Mouse (Mus musculus) kidney, embryonic 14.5 days (tissue): ENCODE measurements around the gene Kxd1. TPM values are rescaled to one million over a fixed set of nuclear protein-coding genes. Genes with fewer than 3 reads are reported as not detected.

Experiments
- ATAC-seq: fragments of 200-750 bp; cut with Nextera tagmentation; 2 replicates; pipeline ENCODE4 v1.8.0; 2017; ENCODE audit warnings: moderate number of reproducible peaks, mild to moderate bottlenecking, moderate TSS enrichment, moderate library complexity; ENCODE audit not compliant: low FRiP score, low TSS enrichment
- H3K27ac ChIP-seq: fragments of 300-500 bp; sonication (generic); 2 replicates; pipeline ENCODE4 v1.5.1; 2014; ENCODE audit warnings: low read depth, mild to moderate bottlenecking, low read length, moderate library complexity, mixed read lengths
- H3K27me3 ChIP-seq: fragments of 300-500 bp; sonication (generic); 2 replicates; pipeline ENCODE4 v1.6.1; 2014; ENCODE audit warnings: mild to moderate bottlenecking, low read length; ENCODE audit not compliant: control insufficient read depth, insufficient read depth
- H3K36me3 ChIP-seq: fragments of 300-500 bp; sonication (generic); 2 replicates; pipeline ENCODE4 v1.6.1; 2014; ENCODE audit warnings: low read length, mixed read lengths; ENCODE audit not compliant: control insufficient read depth, insufficient read depth
- H3K4me1 ChIP-seq: fragments of 300-500 bp; sonication (generic); 2 replicates; pipeline ENCODE4 v1.6.1; 2014; ENCODE audit warnings: low read length, mixed read lengths; ENCODE audit not compliant: control insufficient read depth, insufficient read depth
- H3K4me2 ChIP-seq: fragments of 300-500 bp; sonication (generic); replicated peaks from 2 replicates; pipeline ENCODE4 v1.6.1; 2014; ENCODE audit warnings: low read depth, mild to moderate bottlenecking, low read length
- H3K4me3 ChIP-seq: fragments of 300-500 bp; sonication (generic); 2 replicates; pipeline ENCODE4 v1.5.1; 2014; ENCODE audit warnings: mild to moderate bottlenecking, low read length
- H3K9ac ChIP-seq: fragments of 300-500 bp; sonication (generic); 2 replicates; pipeline ENCODE4 v1.6.1; 2014; ENCODE audit warnings: low read depth, mild to moderate bottlenecking, low read length, moderate library complexity
- H3K9me3 ChIP-seq: fragments of 300-500 bp; sonication (generic); 2 replicates; pipeline ENCODE4 v1.6.1; 2016; ENCODE audit warnings: low read length; ENCODE audit not compliant: control insufficient read depth
- WGBS: fragments of 180-500 bp; shearing (Covaris S2); extraction: QIAGEN DNeasy Blood & Tissue Kit; methylation state at CpG from one replicate; pipeline ENCODE4 v1.1.7; 2014; 5-methylcytosine and 5-hydroxymethylcytosine counted together
- polyA plus RNA-seq: library from polyadenylated mRNA; unstranded; fragments of >200 nt; fragmentation: Nextera tagmentation; extraction: Ambion mirVana; gene quantifications from 2 replicates; pipeline ENCODE4 v1.2.1, GENCODE M21; 2014

The Kxd1 gene
- polyA plus RNA-seq, 1 experiment from 2014 or later: 70.9 TPM

DNA sequence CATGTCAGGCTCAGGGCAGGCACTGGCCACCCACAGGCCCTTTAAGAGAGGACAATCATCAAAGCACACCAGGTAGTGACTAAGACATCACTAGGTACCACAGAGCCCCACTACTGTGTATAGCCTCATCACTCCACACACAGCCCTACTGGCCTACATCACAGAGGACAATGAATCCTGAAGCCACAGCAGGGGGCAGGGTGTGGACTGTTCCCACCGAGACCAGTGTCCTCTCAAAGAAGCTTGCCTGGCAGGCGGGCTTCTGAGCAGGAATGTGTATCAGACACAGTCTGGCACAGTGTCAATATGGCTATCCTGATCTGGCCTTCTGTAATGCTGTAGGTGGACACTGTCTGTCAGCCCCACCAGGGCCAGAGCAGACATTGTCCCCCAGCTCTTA is 57.8 kb downstream of the Kxd1 start:
- 84% methylated on average over 2 of the region's 2 CpGs for WGBS
- no peaks in the 10 kb centered on the region for H3K36me3 ChIP-seq
- H3K4me3 ChIP-seq: no peak overlapping the region
- H3K27me3 ChIP-seq: no peaks in the 10 kb centered on the region
- peaks cover 13% of the 10 kb centered on the region for H3K4me1 ChIP-seq
- no peaks in the 10 kb centered on the region for H3K9me3 ChIP-seq
- H3K27ac ChIP-seq: no peak overlapping the region
- H3K9ac ChIP-seq: no peak overlapping the region
- H3K4me2 ChIP-seq: no peak overlapping the region
- ATAC-seq: no peak

DNA sequence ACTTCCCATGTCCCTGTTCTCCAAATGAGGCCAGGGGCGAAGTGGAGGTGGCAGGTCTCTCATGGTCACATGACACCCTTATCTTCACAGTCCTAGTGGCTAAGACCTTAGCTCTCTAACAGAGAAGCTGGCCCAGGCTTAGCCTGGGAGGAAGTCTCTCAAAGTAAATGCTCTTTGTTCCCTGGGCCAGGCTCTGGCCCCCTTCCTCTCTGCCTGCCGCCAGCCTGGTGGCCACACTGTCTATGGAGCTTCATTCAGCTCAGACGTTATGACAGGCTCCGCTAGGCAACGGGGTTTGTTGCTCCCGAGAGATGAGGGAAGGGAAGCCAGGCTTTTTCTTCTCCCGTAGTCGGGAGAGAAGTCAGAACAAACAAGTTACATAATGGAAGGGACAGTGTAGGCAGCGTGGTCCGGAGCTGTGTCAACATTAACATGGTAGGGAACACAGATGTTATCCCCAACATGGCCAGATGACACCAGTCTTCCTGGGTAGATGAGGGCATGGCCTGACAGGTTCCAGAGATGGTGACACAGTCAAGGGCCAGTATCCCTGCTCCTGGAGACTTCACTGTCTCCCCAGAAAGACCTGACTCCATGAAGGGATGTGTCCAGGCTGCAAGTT is 58.4 kb downstream of the Kxd1 start:
- Histone ChIP-seq H3K9ac (no peak overlapping the region), H3K4me3 (no peak overlapping the region), H3K36me3 (no peaks in the 10 kb centered on the region), H3K9me3 (no peaks in the 10 kb centered on the region), H3K27me3 (no peaks in the 10 kb centered on the region), H3K4me1 (peaks cover 13% of the 10 kb centered on the region), H3K4me2 (no peak overlapping the region), H3K27ac (no peak overlapping the region)
- 52% methylated on average over 10 of the region's 10 CpGs for WGBS
- ATAC-seq: no peak

DNA sequence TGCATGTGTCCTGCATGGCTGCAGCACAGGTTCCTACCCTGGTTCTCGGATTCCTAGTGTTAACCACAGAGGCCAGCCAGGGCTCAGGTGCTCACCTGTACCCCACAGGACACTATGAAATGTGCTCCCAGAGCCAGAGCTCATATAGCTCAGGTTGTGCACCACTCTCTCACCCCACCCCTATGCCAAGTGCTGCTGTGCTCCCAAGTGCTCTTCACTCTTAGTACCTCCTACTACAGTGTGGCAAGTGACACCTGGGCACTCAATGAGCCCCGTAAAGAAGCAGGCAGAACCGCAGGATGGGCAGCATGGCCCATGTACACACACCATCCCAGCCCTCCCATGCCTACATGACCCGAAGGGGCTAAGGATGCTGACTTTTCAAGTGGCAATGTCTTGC is 59.0 kb downstream of the Kxd1 start:
- WGBS: 90% methylated on average over 4 of the region's 4 CpGs
- ATAC-seq: no peak
- Histone ChIP-seq H3K27me3 (no peaks in the 10 kb centered on the region), H3K9me3 (no peaks in the 10 kb centered on the region), H3K27ac (no peak overlapping the region), H3K4me2 (no peak overlapping the region), H3K36me3 (no peaks in the 10 kb centered on the region), H3K4me3 (no peak overlapping the region), H3K4me1 (peaks cover 13% of the 10 kb centered on the region), H3K9ac (no peak overlapping the region)

DNA sequence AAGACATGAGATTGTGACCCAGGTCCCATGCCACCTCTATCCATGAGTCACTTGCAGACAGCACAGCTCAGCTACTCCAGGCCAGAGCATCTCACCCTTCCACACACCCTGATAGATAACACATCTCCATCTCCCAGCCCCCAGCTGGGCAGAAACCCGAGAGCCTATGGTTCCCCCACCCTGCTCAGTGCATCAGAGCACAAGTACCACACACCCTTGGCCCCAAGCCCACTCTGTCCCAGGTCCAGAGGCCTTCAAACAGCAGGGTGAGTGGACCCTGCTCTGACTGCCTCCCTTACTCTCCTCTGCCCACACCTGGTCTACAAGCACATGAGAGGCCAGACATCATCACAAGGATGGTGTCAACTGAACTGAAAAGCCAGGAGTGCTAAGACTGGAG is 59.8 kb downstream of the Kxd1 start:
- Histone ChIP-seq H3K9me3 (no peaks in the 10 kb centered on the region), H3K4me2 (no peak overlapping the region), H3K36me3 (no peaks in the 10 kb centered on the region), H3K4me1 (peaks cover 13% of the 10 kb centered on the region), H3K4me3 (no peak overlapping the region), H3K27me3 (no peaks in the 10 kb centered on the region), H3K9ac (no peak overlapping the region), H3K27ac (no peak overlapping the region)
- ATAC-seq: no peak; the same call in 1 of the 2 replicates
- WGBS: 70% methylated on average over 1 of the region's 1 CpGs

DNA sequence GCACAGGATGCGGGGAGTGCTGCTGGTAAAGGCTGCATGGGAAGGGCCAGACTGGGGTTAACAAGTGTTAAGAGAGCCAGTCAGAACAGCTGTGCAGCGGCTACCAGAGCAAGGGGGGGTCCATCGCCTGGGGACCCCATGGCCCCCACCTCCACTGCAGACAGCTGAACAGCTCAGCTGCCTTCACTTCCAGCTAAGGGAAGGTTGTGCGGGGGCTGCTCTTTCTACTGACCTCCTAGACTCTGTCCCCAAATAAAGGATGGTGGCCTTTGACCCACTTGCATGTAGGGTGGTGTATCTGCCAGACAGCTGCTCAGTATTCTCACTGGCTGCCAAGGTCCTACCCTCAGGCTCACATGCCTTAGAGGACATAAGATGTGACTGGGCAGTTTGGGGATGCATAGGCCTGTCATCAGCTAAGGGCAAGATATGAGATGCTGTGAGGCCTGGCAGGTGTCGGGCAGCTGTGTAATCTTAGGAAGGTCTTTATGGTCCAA is 60.5 kb downstream of the Kxd1 start:
- H3K9me3 ChIP-seq: no peaks in the 10 kb centered on the region
- no peak overlapping the region for H3K4me2 ChIP-seq
- H3K9ac ChIP-seq: no peak overlapping the region
- H3K27me3 ChIP-seq: no peaks in the 10 kb centered on the region
- H3K4me1 ChIP-seq: peaks cover 13% of the 10 kb centered on the region
- WGBS: 52% methylated on average over 5 of the region's 5 CpGs
- no peak for ATAC-seq
- no peaks in the 10 kb centered on the region for H3K36me3 ChIP-seq
- no peak overlapping the region for H3K27ac ChIP-seq
- no peak overlapping the region for H3K4me3 ChIP-seq

GRCm38 (mm10) chr8:70466771-70467170 is 61.0 kb downstream of the Kxd1 start:
- Histone ChIP-seq H3K27ac (no peak overlapping the region), H3K9ac (no peak overlapping the region), H3K4me2 (no peak overlapping the region), H3K36me3 (no peaks in the 10 kb centered on the region), H3K27me3 (no peaks in the 10 kb centered on the region), H3K9me3 (no peaks in the 10 kb centered on the region), H3K4me1 (peaks cover 13% of the 10 kb centered on the region), H3K4me3 (no peak overlapping the region)
- WGBS: 57% methylated on average over 11 of the region's 11 CpGs
- no peak for ATAC-seq

DNA sequence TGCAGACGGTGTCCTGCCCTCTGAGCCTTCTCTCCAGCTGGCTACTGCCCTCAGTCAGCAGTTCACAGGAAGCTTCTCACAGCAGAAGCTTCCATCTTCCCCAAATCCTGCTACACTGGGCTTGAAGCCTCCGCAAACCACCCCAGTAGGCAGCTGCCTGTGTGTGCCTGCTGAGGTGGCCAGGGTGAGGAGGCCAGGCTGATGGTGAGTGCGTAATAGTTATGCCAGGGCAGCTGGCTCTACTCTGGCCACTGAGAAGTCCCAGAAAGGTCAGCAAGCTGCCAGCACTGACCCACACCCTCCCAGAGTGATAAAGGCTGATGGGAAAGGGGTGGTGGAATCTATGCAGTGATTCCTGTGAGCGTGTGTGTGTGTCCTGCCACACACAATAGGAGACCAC is 61.5 kb downstream of the Kxd1 start:
- H3K9ac ChIP-seq: no peak overlapping the region
- no peak overlapping the region for H3K4me2 ChIP-seq
- H3K9me3 ChIP-seq: no peaks in the 10 kb centered on the region
- no peaks in the 10 kb centered on the region for H3K36me3 ChIP-seq
- H3K27ac ChIP-seq: no peak overlapping the region
- peaks cover 13% of the 10 kb centered on the region for H3K4me1 ChIP-seq
- H3K4me3 ChIP-seq: no peak overlapping the region
- H3K27me3 ChIP-seq: no peaks in the 10 kb centered on the region
- 85% methylated on average over 4 of the region's 4 CpGs for WGBS
- no peak for ATAC-seq

DNA sequence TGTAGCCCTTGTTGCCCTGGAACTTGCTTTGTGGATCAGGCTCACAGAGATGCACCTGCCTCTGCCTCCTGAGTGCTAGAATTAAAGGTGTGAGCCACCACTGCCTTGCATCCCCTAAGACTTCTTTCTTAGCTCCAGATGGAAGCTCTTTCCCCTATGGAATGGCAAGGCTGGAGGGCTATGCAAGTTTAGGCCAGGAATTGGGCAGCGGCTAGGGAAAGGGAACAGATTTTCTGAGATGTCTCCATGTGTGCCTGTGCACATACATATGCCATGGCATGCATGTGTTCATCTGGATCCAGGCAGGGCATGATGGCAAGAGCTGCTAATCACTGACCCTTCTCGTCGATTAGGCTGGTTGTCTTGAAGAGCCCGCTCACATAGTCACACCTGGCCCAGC is 62.1 kb downstream of the Kxd1 start:
- Histone ChIP-seq H3K9me3 (no peaks in the 10 kb centered on the region), H3K4me3 (no peak overlapping the region), H3K27me3 (no peaks in the 10 kb centered on the region), H3K4me2 (no peak overlapping the region), H3K27ac (no peak overlapping the region), H3K4me1 (peaks cover 13% of the 10 kb centered on the region), H3K36me3 (no peaks in the 10 kb centered on the region), H3K9ac (no peak overlapping the region; the same call in 1 of the 2 replicates)
- WGBS: 96% methylated on average over 4 of the region's 4 CpGs
- ATAC-seq: no peak

- Histone ChIP-seq H3K4me3 (no peak overlapping the region), H3K27ac (no peak overlapping the region), H3K36me3 (no peaks in the 10 kb centered on the region), H3K9ac (no peak overlapping the region; the same call in 1 of the 2 replicates), H3K27me3 (no peaks in the 10 kb centered on the region), H3K9me3 (0 out of 2 replicates have a peak, but pooled peaks cover 3% of the 10 kb centered on the region), H3K4me2 (no peak overlapping the region), H3K4me1 (peaks cover 10% of the 10 kb centered on the region)
- no peak for ATAC-seq
- WGBS: 85% methylated on average over 6 of the region's 6 CpGs
These were observed 63.6 kb downstream of the Kxd1 start for GRCm38 (mm10) chr8:70464162-70464561.
